Mouse (Mus musculus): ENCODE data around the gene Gpbp1. TPM values are rescaled to one million over a fixed set of nuclear protein-coding genes. Genes with fewer than 3 reads are reported as not detected.

The Gpbp1 gene
- polyA plus RNA-seq, 1 experiment from 2014 or later = 129 TPM

DNA sequence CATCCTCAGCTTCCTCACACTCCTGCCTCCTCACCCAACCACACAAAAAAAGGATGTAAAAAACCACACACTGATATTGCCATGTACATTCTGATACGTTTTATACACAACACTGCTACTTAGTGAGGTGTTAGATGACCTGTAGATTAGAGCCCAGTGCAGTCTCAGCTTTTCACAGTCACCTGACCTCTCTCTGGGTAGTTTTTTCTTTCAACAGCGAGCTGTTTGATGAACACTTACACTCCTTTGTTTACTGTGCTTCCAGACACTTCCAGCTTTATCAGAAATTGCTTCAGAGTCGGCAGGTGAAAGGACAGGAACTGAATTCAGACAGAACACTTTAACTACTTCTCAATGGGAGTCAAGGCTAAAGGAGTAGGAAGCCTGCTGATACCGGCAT is 30.5 kb upstream of the Gpbp1 start:
- no peaks in the 10 kb centered on the region for H3K4me1 ChIP-seq (replicated peaks; ENCODE audit: control insufficient read depth, insufficient read depth, low read length)
- H3K27me3 ChIP-seq (ENCODE audit: control insufficient read depth, insufficient read depth, low read length) = no peaks in the 10 kb centered on the region
- no peaks in the 10 kb centered on the region for H3K36me3 ChIP-seq (ENCODE audit: control insufficient read depth, insufficient read depth, low read length)
- no peak overlapping the region for H3K27ac ChIP-seq (ENCODE audit: low read depth, low read length)
- no peak for DNase-seq (ENCODE audit: low spot score)
- no peak for ATAC-seq (ENCODE audit: low FRiP score)
- H3K9me3 ChIP-seq (ENCODE audit: control insufficient read depth, low read length) = no peaks in the 10 kb centered on the region
- H3K4me3 ChIP-seq (ENCODE audit: low read depth, low read length) = no peak overlapping the region
- WGBS = 79% methylated on average over 4 of the region's 4 CpGs
- no peak overlapping the region for H3K9ac ChIP-seq (ENCODE audit: low read depth, low read length)
- no peak overlapping the region for H3K4me2 ChIP-seq (replicated peaks; ENCODE audit: low read depth, low read length)

- Histone ChIP-seq H3K9me3 (ENCODE audit: control insufficient read depth, low read length) (no peaks in the 10 kb centered on the region), H3K4me3 (ENCODE audit: low read depth, low read length) (no peak overlapping the region), H3K27me3 (ENCODE audit: control insufficient read depth, insufficient read depth, low read length) (no peaks in the 10 kb centered on the region), H3K27ac (ENCODE audit: low read depth, low read length) (no peak overlapping the region), H3K4me2 (replicated peaks; ENCODE audit: low read depth, low read length) (no peak overlapping the region), H3K4me1 (replicated peaks; ENCODE audit: control insufficient read depth, insufficient read depth, low read length) (no peaks in the 10 kb centered on the region), H3K36me3 (ENCODE audit: control insufficient read depth, insufficient read depth, low read length) (no peaks in the 10 kb centered on the region), H3K9ac (ENCODE audit: low read depth, low read length) (no peak overlapping the region)
- ATAC-seq (ENCODE audit: low FRiP score) (no peak), DNase-seq (ENCODE audit: low spot score) (no peak)
- 87% methylated on average over 5 of the region's 5 CpGs for WGBS
These were observed 28.4 kb upstream of the Gpbp1 start for GRCm38 (mm10) chr13:111518332-111518731.

DNA sequence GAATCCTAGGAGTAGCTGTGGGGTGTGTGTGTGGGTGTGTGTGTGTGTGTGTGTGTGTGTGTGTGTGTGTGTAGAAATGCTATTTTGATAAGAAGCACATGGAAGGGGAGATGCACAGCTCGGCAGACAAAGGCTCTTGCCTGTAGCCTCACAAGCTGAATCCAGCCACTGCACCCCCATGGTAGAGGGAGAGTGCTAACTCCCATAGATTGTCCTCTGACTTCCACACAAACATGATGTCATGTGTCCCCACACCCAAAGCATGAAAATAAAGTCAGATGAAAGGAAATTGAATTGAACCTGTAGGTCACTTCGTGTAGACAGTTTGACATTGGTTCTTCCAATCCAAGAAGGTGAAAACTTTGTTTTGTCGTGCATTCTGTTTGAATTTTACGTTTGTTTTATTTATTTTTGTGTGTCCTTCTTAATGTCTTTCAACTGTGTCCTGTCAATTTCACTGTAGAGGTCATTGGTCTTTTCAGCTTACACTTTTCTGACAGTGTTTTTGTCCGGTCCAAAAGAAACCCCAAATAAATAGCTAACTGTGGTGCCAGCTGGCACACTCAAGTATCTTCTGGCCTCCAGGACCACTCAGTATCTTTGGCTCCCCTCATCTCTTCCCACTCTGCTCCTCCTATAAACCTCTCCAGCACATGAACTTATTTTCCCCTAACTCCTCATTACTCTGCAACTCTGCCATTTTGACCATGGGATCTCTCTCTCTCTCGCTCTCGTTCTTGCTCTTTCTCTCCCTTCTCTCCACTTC is 26.7 kb upstream of the Gpbp1 start:
- H3K4me1 ChIP-seq (replicated peaks; ENCODE audit: control insufficient read depth, insufficient read depth, low read length) = no peaks in the 10 kb centered on the region
- no peak overlapping the region for H3K27ac ChIP-seq (ENCODE audit: low read depth, low read length)
- no peak overlapping the region for H3K4me2 ChIP-seq (replicated peaks; ENCODE audit: low read depth, low read length)
- no peak for DNase-seq (ENCODE audit: low spot score)
- WGBS = 89% methylated on average over 7 of the region's 7 CpGs
- H3K4me3 ChIP-seq (ENCODE audit: low read depth, low read length) = no peak overlapping the region
- H3K9me3 ChIP-seq (ENCODE audit: control insufficient read depth, low read length) = no peaks in the 10 kb centered on the region
- ATAC-seq (ENCODE audit: low FRiP score) = no peak
- no peak overlapping the region for H3K9ac ChIP-seq (ENCODE audit: low read depth, low read length)
- H3K36me3 ChIP-seq (ENCODE audit: control insufficient read depth, insufficient read depth, low read length) = no peaks in the 10 kb centered on the region
- H3K27me3 ChIP-seq (ENCODE audit: control insufficient read depth, insufficient read depth, low read length) = no peaks in the 10 kb centered on the region

- H3K27ac ChIP-seq (ENCODE audit: low read depth, low read length) = no peak overlapping the region
- DNase-seq (ENCODE audit: low spot score) (peak; percentile 4), ATAC-seq (ENCODE audit: low FRiP score) (no peak)
- 31% methylated on average over 5 of the region's 5 CpGs for WGBS
- no peaks in the 10 kb centered on the region for H3K27me3 ChIP-seq (ENCODE audit: control insufficient read depth, insufficient read depth, low read length)
- H3K9me3 ChIP-seq (ENCODE audit: control insufficient read depth, low read length) = no peaks in the 10 kb centered on the region
- no peaks in the 10 kb centered on the region for H3K36me3 ChIP-seq (ENCODE audit: control insufficient read depth, insufficient read depth, low read length)
- H3K9ac ChIP-seq (ENCODE audit: low read depth, low read length) = no peak overlapping the region
- no peak overlapping the region for H3K4me2 ChIP-seq (replicated peaks; ENCODE audit: low read depth, low read length)
- no peak overlapping the region for H3K4me3 ChIP-seq (ENCODE audit: low read depth, low read length)
- no peaks in the 10 kb centered on the region for H3K4me1 ChIP-seq (replicated peaks; ENCODE audit: control insufficient read depth, insufficient read depth, low read length)
These were observed 19.5 kb upstream of the Gpbp1 start for GRCm38 (mm10) chr13:111509385-111509784.

DNA sequence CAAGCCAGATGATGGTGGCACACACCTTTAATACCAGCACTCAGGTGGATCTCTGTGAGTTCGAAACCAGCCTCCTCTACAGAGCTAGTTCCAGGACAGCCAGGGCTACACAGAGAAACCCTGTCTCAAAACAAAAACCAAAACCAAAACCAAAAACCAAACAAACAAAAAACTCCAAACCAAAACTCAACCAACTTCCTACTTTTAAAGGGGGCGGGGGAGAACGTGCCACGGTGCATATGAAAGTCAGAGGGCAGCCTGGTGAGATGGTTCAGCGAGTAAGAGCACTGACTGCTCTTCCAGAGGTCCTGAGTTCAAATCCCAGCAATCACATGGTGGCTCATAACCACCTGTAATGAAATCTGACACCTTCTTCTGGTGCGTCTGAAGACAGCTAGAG is 18.7 kb upstream of the Gpbp1 start:
- H3K27ac ChIP-seq (ENCODE audit: low read depth, low read length) = no peak overlapping the region
- ATAC-seq (ENCODE audit: low FRiP score) (no peak), DNase-seq (ENCODE audit: low spot score) (no peak)
- WGBS = 81% methylated on average over 6 of the region's 6 CpGs
- H3K9ac ChIP-seq (ENCODE audit: low read depth, low read length) = no peak overlapping the region
- no peaks in the 10 kb centered on the region for H3K9me3 ChIP-seq (ENCODE audit: control insufficient read depth, low read length)
- H3K4me3 ChIP-seq (ENCODE audit: low read depth, low read length) = no peak overlapping the region
- H3K27me3 ChIP-seq (ENCODE audit: control insufficient read depth, insufficient read depth, low read length) = no peaks in the 10 kb centered on the region
- no peaks in the 10 kb centered on the region for H3K4me1 ChIP-seq (replicated peaks; ENCODE audit: control insufficient read depth, insufficient read depth, low read length)
- H3K36me3 ChIP-seq (ENCODE audit: control insufficient read depth, insufficient read depth, low read length) = no peaks in the 10 kb centered on the region
- H3K4me2 ChIP-seq (replicated peaks; ENCODE audit: low read depth, low read length) = no peak overlapping the region

- no peak for DNase-seq (ENCODE audit: low spot score)
- H3K9me3 ChIP-seq (ENCODE audit: control insufficient read depth, low read length) = no peaks in the 10 kb centered on the region
- no peak overlapping the region for H3K27ac ChIP-seq (ENCODE audit: low read depth, low read length)
- no peak overlapping the region for H3K4me3 ChIP-seq (ENCODE audit: low read depth, low read length)
- H3K9ac ChIP-seq (ENCODE audit: low read depth, low read length) = no peak overlapping the region
- H3K4me1 ChIP-seq (replicated peaks; ENCODE audit: control insufficient read depth, insufficient read depth, low read length) = no peaks in the 10 kb centered on the region
- no peak for ATAC-seq (ENCODE audit: low FRiP score)
- no peaks in the 10 kb centered on the region for H3K36me3 ChIP-seq (ENCODE audit: control insufficient read depth, insufficient read depth, low read length)
- WGBS = 73% methylated on average over 11 of the region's 11 CpGs
- peaks cover 4% of the 10 kb centered on the region; the same call in 1 of the 2 replicates for H3K27me3 ChIP-seq (ENCODE audit: control insufficient read depth, insufficient read depth, low read length)
- no peak overlapping the region for H3K4me2 ChIP-seq (replicated peaks; ENCODE audit: low read depth, low read length)
These were observed 4.6 kb upstream of the Gpbp1 start for GRCm38 (mm10) chr13:111494330-111495029.

DNA sequence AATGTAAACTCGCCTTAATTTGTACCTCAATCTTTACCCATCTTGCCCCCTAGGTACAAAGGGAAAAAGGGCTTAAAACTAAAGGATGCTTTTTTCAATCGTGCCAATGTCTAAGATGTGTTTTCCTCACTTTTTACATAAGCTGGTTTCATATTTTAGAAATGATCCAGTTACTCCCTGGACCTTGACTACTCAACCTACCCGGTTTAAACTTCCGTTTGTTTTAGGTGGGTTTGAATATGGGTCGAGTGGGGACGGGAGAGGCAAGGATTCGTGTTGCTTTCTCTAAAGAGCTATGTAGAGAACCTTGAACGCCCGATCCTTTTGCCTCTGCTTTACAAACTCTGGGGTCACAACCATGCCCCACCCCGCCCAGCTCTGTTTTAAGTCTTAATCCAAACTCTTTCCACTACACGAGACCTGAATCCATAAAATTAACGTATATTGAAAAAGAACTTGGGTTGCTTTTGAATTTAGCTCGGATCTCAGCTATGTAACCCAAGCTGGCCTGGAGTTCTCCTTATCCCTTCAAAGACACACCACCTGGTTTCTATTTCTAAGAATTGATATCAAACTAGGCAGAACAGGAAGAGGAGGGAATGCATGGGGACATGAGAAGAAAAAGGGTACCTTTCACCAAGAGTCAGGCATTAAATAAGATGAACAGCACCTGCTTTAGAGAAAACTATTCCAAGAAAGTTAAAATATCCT is 1.3 kb upstream of the Gpbp1 start:
- no peaks in the 10 kb centered on the region for H3K36me3 ChIP-seq (ENCODE audit: control insufficient read depth, insufficient read depth, low read length)
- no peaks in the 10 kb centered on the region for H3K9me3 ChIP-seq (ENCODE audit: control insufficient read depth, low read length)
- DNase-seq (ENCODE audit: low spot score) (peak; percentile 16), ATAC-seq (ENCODE audit: low FRiP score) (no peak)
- no peak overlapping the region for H3K9ac ChIP-seq (ENCODE audit: low read depth, low read length)
- H3K27me3 ChIP-seq (ENCODE audit: control insufficient read depth, insufficient read depth, low read length) = peaks cover 4% of the 10 kb centered on the region; the same call in 1 of the 2 replicates
- WGBS = 28% methylated on average over 13 of the region's 13 CpGs
- H3K27ac ChIP-seq (ENCODE audit: low read depth, low read length) = no peak overlapping the region
- H3K4me2 ChIP-seq (replicated peaks; ENCODE audit: low read depth, low read length) = no peak overlapping the region
- no peaks in the 10 kb centered on the region for H3K4me1 ChIP-seq (replicated peaks; ENCODE audit: control insufficient read depth, insufficient read depth, low read length)
- H3K4me3 ChIP-seq (ENCODE audit: low read depth, low read length) = no peak overlapping the region

GRCm38 (mm10) chr13:111489502-111489801 is 459 bp downstream of the Gpbp1 start:
- no peaks in the 10 kb centered on the region for H3K36me3 ChIP-seq (ENCODE audit: control insufficient read depth, insufficient read depth, low read length)
- under 1% methylated on average over 23 of the region's 33 CpGs for WGBS
- peak overlapping the region; percentile 99 for H3K27ac ChIP-seq (ENCODE audit: low read depth, low read length)
- no peaks in the 10 kb centered on the region for H3K9me3 ChIP-seq (ENCODE audit: control insufficient read depth, low read length)
- peak overlapping the region; percentile 95 for H3K9ac ChIP-seq (ENCODE audit: low read depth, low read length)
- peaks cover 4% of the 10 kb centered on the region; the same call in 1 of the 2 replicates for H3K27me3 ChIP-seq (ENCODE audit: control insufficient read depth, insufficient read depth, low read length)
- no peak for DNase-seq (ENCODE audit: low spot score)
- H3K4me3 ChIP-seq (ENCODE audit: low read depth, low read length) = peak overlapping the region; percentile 97
- H3K4me1 ChIP-seq (replicated peaks; ENCODE audit: control insufficient read depth, insufficient read depth, low read length) = peaks cover 3% of the 10 kb centered on the region; the same call in 1 of the 2 replicates
- no peak for ATAC-seq (ENCODE audit: low FRiP score)
- peak overlapping the region; percentile 81 for H3K4me2 ChIP-seq (replicated peaks; ENCODE audit: low read depth, low read length)

Measured in hindbrain, embryonic 11.5 days (tissue).